Mouse (Mus musculus): ENCODE results near the gene Aspscr1. TPM values are rescaled to one million over a fixed set of nuclear protein-coding genes. Genes with fewer than 3 reads are reported as not detected.

Gene Aspscr1
- polyA plus RNA-seq, 1 experiment: 33.3 TPM

- Histone ChIP-seq H3K4me3 (ENCODE audit: insufficient read depth, low read depth, low read length) (no peak overlapping the region), H3K27ac (replicated peaks; ENCODE audit: low read depth, low read length) (no peak overlapping the region), H3K4me1 (ENCODE audit: control insufficient read depth, insufficient read depth, insufficient read length, low read length) (peaks cover 5% of the 10 kb centered on the region; the same call in 1 of the 2 replicates)
Observed at GRCm38 (mm10) chr11:120751606-120752005, 78.8 kb downstream of the Aspscr1 start.

Other genes starting within 250 kb of the Aspscr1 start
- 27.2 and 35.9 TPM in 2 replicates for gene Nploc4, start 235.3 kb upstream of the Aspscr1 start, polyA plus RNA-seq (2012; ENCODE audit: insufficient read depth, insufficient read length, missing spikeins)
- gene Tspan10, start 230.3 kb upstream of the Aspscr1 start, polyA plus RNA-seq (2012; ENCODE audit: insufficient read depth, insufficient read length, missing spikeins): not detected in 2 replicates
- not detected in 2 replicates for gene Pde6g, start 219.5 kb upstream of the Aspscr1 start, polyA plus RNA-seq (2012; ENCODE audit: insufficient read depth, insufficient read length, missing spikeins)
- gene Oxld1, start 214.9 kb upstream of the Aspscr1 start, polyA plus RNA-seq (2012; ENCODE audit: insufficient read depth, insufficient read length, missing spikeins): 58.7 and 70.2 TPM in 2 replicates
- gene Ccdc137, start 214.9 kb upstream of the Aspscr1 start, polyA plus RNA-seq (2012; ENCODE audit: insufficient read depth, insufficient read length, missing spikeins): 5.7 and 8.6 TPM in 2 replicates
- gene Arl16, start 205.4 kb upstream of the Aspscr1 start, polyA plus RNA-seq (2012; ENCODE audit: insufficient read depth, insufficient read length, missing spikeins): 11.4 and 20.4 TPM in 2 replicates
- 278 and 304 TPM in 2 replicates for gene Mrpl12, start 188.4 kb upstream of the Aspscr1 start, polyA plus RNA-seq (2012; ENCODE audit: insufficient read depth, insufficient read length, missing spikeins)
- 32.9 and 33.9 TPM in 2 replicates for gene Slc25a10, start 181.1 kb upstream of the Aspscr1 start, polyA plus RNA-seq (2012; ENCODE audit: insufficient read depth, insufficient read length, missing spikeins)
- gene Gcgr, start 142.3 kb upstream of the Aspscr1 start, polyA plus RNA-seq (2012; ENCODE audit: insufficient read depth, insufficient read length, missing spikeins): not detected in 2 replicates
- 24.6 and 28.0 TPM in 2 replicates for gene Mcrip1, start 123.2 kb upstream of the Aspscr1 start, polyA plus RNA-seq (2012; ENCODE audit: insufficient read depth, insufficient read length, missing spikeins)
- 4.1 and 5.5 TPM in 2 replicates for gene Ppp1r27, start 121.8 kb upstream of the Aspscr1 start, polyA plus RNA-seq (2012; ENCODE audit: insufficient read depth, insufficient read length, missing spikeins)
- 95.0 and 97.3 TPM in 2 replicates for gene P4hb, start 99.7 kb upstream of the Aspscr1 start, polyA plus RNA-seq (2012; ENCODE audit: insufficient read depth, insufficient read length, missing spikeins)
- 117 and 146 TPM in 2 replicates for gene Arhgdia, start 91.3 kb upstream of the Aspscr1 start, polyA plus RNA-seq (2012; ENCODE audit: insufficient read depth, insufficient read length, missing spikeins)
- 49.2 and 58.8 TPM in 2 replicates for gene Alyref, start 74.6 kb upstream of the Aspscr1 start, polyA plus RNA-seq (2012; ENCODE audit: insufficient read depth, insufficient read length, missing spikeins)
- 54.9 and 59.1 TPM in 2 replicates for gene Anapc11, start 74.6 kb upstream of the Aspscr1 start, polyA plus RNA-seq (2012; ENCODE audit: insufficient read depth, insufficient read length, missing spikeins)
- not detected in 2 replicates for gene Npb, start 64.5 kb upstream of the Aspscr1 start, polyA plus RNA-seq (2012; ENCODE audit: insufficient read depth, insufficient read length, missing spikeins)
- 104 and 131 TPM in 2 replicates for gene Pcyt2, start 55.0 kb upstream of the Aspscr1 start, polyA plus RNA-seq (2012; ENCODE audit: insufficient read depth, insufficient read length, missing spikeins)
- 5.8 and 10.5 TPM in 2 replicates for gene Sirt7, start 47.7 kb upstream of the Aspscr1 start, polyA plus RNA-seq (2012; ENCODE audit: insufficient read depth, insufficient read length, missing spikeins)
- gene Mafg, start 39.4 kb upstream of the Aspscr1 start, polyA plus RNA-seq (2012; ENCODE audit: insufficient read depth, insufficient read length, missing spikeins): 10.4 and 13.3 TPM in 2 replicates
- gene Pycr1, start 29.2 kb upstream of the Aspscr1 start, polyA plus RNA-seq (2012; ENCODE audit: insufficient read depth, insufficient read length, missing spikeins): 1.0 and 1.3 TPM in 2 replicates
- gene Myadml2, start 24.8 kb upstream of the Aspscr1 start, polyA plus RNA-seq (2012; ENCODE audit: insufficient read depth, insufficient read length, missing spikeins): 2.7 and 3.8 TPM in 2 replicates
- gene Notum, start 11.8 kb upstream of the Aspscr1 start, polyA plus RNA-seq (2012; ENCODE audit: insufficient read depth, insufficient read length, missing spikeins): not detected in 2 replicates
- gene Cenpx, start 40.8 kb downstream of the Aspscr1 start, polyA plus RNA-seq (2012; ENCODE audit: insufficient read depth, insufficient read length, missing spikeins): 66.6 and 68.4 TPM in 2 replicates
- 3.0 and 6.2 TPM in 2 replicates for gene Lrrc45, start 41.0 kb downstream of the Aspscr1 start, polyA plus RNA-seq (2012; ENCODE audit: insufficient read depth, insufficient read length, missing spikeins)
- 1.9 and 2.5 TPM in 2 replicates for gene Rac3, start 48.5 kb downstream of the Aspscr1 start, polyA plus RNA-seq (2012; ENCODE audit: insufficient read depth, insufficient read length, missing spikeins)
- 9.4 and 15.5 TPM in 2 replicates for gene Dcxr, start 54.3 kb downstream of the Aspscr1 start, polyA plus RNA-seq (2012; ENCODE audit: insufficient read depth, insufficient read length, missing spikeins)
- 20.9 and 26.0 TPM in 2 replicates for gene Cbr2, start 59.1 kb downstream of the Aspscr1 start, polyA plus RNA-seq (2012; ENCODE audit: insufficient read depth, insufficient read length, missing spikeins)
- 14.9 and 15.4 TPM in 2 replicates for gene Hmga1b, start 89.8 kb downstream of the Aspscr1 start, polyA plus RNA-seq (2012; ENCODE audit: insufficient read depth, insufficient read length, missing spikeins)
- 14.0 and 15.1 TPM in 2 replicates for gene Rfng, start 111.2 kb downstream of the Aspscr1 start, polyA plus RNA-seq (2012; ENCODE audit: insufficient read depth, insufficient read length, missing spikeins)
- 48.9 and 60.0 TPM in 2 replicates for gene Gps1, start 111.3 kb downstream of the Aspscr1 start, polyA plus RNA-seq (2012; ENCODE audit: insufficient read depth, insufficient read length, missing spikeins)
- gene Dus1l, start 123.4 kb downstream of the Aspscr1 start, polyA plus RNA-seq (2012; ENCODE audit: insufficient read depth, insufficient read length, missing spikeins): 20.1 and 31.0 TPM in 2 replicates
- 5,806 and 7,060 TPM in 2 replicates for gene Fasn, start 151.6 kb downstream of the Aspscr1 start, polyA plus RNA-seq (2012; ENCODE audit: insufficient read depth, insufficient read length, missing spikeins)

Measured in brown adipose tissue, adult 24 weeks (tissue).